Mouse (Mus musculus): Measurements from ENCODE around the gene Rreb1. TPM values are rescaled to one million over a fixed set of nuclear protein-coding genes. Genes with fewer than 3 reads are reported as not detected.

Rreb1 gene
- total and polyA plus RNA-seq, 3 experiments = 8.1 to 34.0 TPM; not detected in 1

GRCm38 (mm10) chr13:37944306-37944705 is 166.1 kb downstream of the Rreb1 start:
- Histone ChIP-seq H3K27ac (ENCODE audit: control insufficient read depth, low read depth, low read length) (no peak overlapping the region), H3K9ac (ENCODE audit: control insufficient read depth, low read depth, low read length, poor library complexity, severe bottlenecking) (no peak overlapping the region), H3K27me3 (ENCODE audit: control insufficient read depth in 1 of 2, insufficient read depth in 2 of 2, low read length in 2 of 2) (no peaks in the 10 kb centered on the region), H3K9me3 (replicated peaks; ENCODE audit: insufficient read depth, low read length) (no peaks in the 10 kb centered on the region), H3K36me3 (ENCODE audit: control insufficient read depth in 1 of 2, insufficient read depth in 2 of 2, low read length in 2 of 2) (peaks cover 0 to 9% of the 10 kb centered on the region in 2 experiments; a peak in 2 of 4 replicates), H3K79me2 (ENCODE audit: control insufficient read depth, insufficient read depth, low read length, poor library complexity) (no peaks in the 10 kb centered on the region), H3K4me1 (ENCODE audit: control insufficient read depth in 1 of 2, insufficient read depth in 2 of 2, low read length in 2 of 2) (no peaks in the 10 kb centered on the region), H3K4me3 (ENCODE audit: control insufficient read depth in 1 of 2, insufficient read depth in 1 of 2, low read depth in 2 of 2, low read length in 2 of 2) (no peak overlapping the region)
- DNase-seq (ENCODE audit: low read depth, low spot score) = peak; percentile 57
- TF ChIP-seq CTCF (IDR thresholded peaks at IDR 0.05 in 2 of 3, conservative IDR thresholded peaks at IDR 0.05 in 1 of 3; ENCODE audit: control insufficient read depth in 1 of 3, insufficient read depth in 1 of 3, low read depth in 2 of 3, low read length in 3 of 3, poor library complexity in 1 of 3, severe bottlenecking in 1 of 3) = peak in 2 of 3 experiments; percentile 58 to 80; a peak in 4 of 6 replicates
- 0 out of 2 replicates have a peak, but pooled peaks have one; percentile 15 for TF ChIP-seq MYC (IDR thresholded peaks at IDR 0.05; ENCODE audit: low read depth, low read length)
- peak; percentile 81 for TF ChIP-seq SMC3 (IDR thresholded peaks at IDR 0.05; ENCODE audit: low read depth, low read length)
- no peak for TF ChIP-seq HCFC1 (IDR thresholded peaks at IDR 0.05; ENCODE audit: low read depth, low read length)
- peak; percentile 77 for TF ChIP-seq ZC3H11A (IDR thresholded peaks at IDR 0.05; ENCODE audit: low read depth, low read length)
- no peak for TF ChIP-seq MEF2A (IDR thresholded peaks at IDR 0.05; ENCODE audit: extremely low read depth, insufficient replicate concordance, low read depth, low read length, poor library complexity, severe bottlenecking)
- TF ChIP-seq MXI1 (IDR thresholded peaks at IDR 0.05; ENCODE audit: low read depth, low read length) = no peak
- TF ChIP-seq JUND (IDR thresholded peaks at IDR 0.05; ENCODE audit: low read depth, low read length) = 0 out of 2 replicates have a peak, but pooled peaks have one; percentile 21
- TF ChIP-seq NRF1 (IDR thresholded peaks at IDR 0.05; ENCODE audit: insufficient read depth, low read depth, low read length, poor library complexity, severe bottlenecking) = no peak
- TF ChIP-seq POLR2A (IDR thresholded peaks at IDR 0.05; ENCODE audit: control insufficient read depth in 1 of 2, insufficient read depth in 1 of 2, low read depth in 1 of 2, low read length in 2 of 2, poor library complexity in 1 of 2) = no peak
- peak; percentile 87 for TF ChIP-seq RAD21 (IDR thresholded peaks at IDR 0.05; ENCODE audit: low read depth, low read length)
- TF ChIP-seq EP300 (IDR thresholded peaks at IDR 0.05; ENCODE audit: low read depth in 1 of 2, low read length in 2 of 2) = no peak
- no peak for TF ChIP-seq USF1 (IDR thresholded peaks at IDR 0.05; ENCODE audit: low read depth, low read length)
- no peak for TF ChIP-seq GATA1 (IDR thresholded peaks at IDR 0.05; ENCODE audit: low read depth, low read length)
- TF ChIP-seq TCF12 (IDR thresholded peaks at IDR 0.05; ENCODE audit: low read depth, low read length) = no peak
- TF ChIP-seq ELF1 (IDR thresholded peaks at IDR 0.05; ENCODE audit: low read depth, low read length) = no peak

- no peak overlapping the region for H3K4me3 ChIP-seq (ENCODE audit: control insufficient read depth in 1 of 2, insufficient read depth in 1 of 2, low read depth in 2 of 2, low read length in 2 of 2)
- H3K36me3 ChIP-seq (ENCODE audit: control insufficient read depth in 1 of 2, insufficient read depth in 2 of 2, low read length in 2 of 2) = peaks cover 0 to 13% of the 10 kb centered on the region in 2 experiments; a peak in 2 of 4 replicates
- H3K4me1 ChIP-seq (ENCODE audit: control insufficient read depth in 1 of 2, insufficient read depth in 2 of 2, low read length in 2 of 2) = no peaks in the 10 kb centered on the region
- no peaks in the 10 kb centered on the region for H3K9me3 ChIP-seq (replicated peaks; ENCODE audit: insufficient read depth, low read length)
- no peak for DNase-seq (ENCODE audit: low read depth, low spot score)
- H3K9ac ChIP-seq (ENCODE audit: control insufficient read depth, low read depth, low read length, poor library complexity, severe bottlenecking) = no peak overlapping the region
- TF ChIP-seq ZMIZ1 (IDR thresholded peaks at IDR 0.05; ENCODE audit: low read depth, low read length) (no peak), HCFC1 (IDR thresholded peaks at IDR 0.05; ENCODE audit: low read depth, low read length) (no peak), TAL1 (IDR thresholded peaks at IDR 0.05; ENCODE audit: low read length) (no peak), JUND (IDR thresholded peaks at IDR 0.05; ENCODE audit: low read depth, low read length) (no peak), RCOR1 (IDR thresholded peaks at IDR 0.05; ENCODE audit: low read depth, low read length) (no peak), RAD21 (IDR thresholded peaks at IDR 0.05; ENCODE audit: low read depth, low read length) (no peak), USF2 (IDR thresholded peaks at IDR 0.05; ENCODE audit: borderline replicate concordance in 1 of 2, insufficient read depth in 1 of 2, low read depth in 1 of 2, low read length in 2 of 2) (no peak), TBP (IDR thresholded peaks at IDR 0.05; ENCODE audit: low read depth, low read length) (no peak), ZKSCAN1 (IDR thresholded peaks at IDR 0.05; ENCODE audit: low read depth, low read length) (no peak), EP300 (IDR thresholded peaks at IDR 0.05; ENCODE audit: low read depth in 1 of 2, low read length in 2 of 2) (no peak), NELFE (IDR thresholded peaks at IDR 0.05; ENCODE audit: low read depth, low read length) (no peak), POLR2A (IDR thresholded peaks at IDR 0.05; ENCODE audit: control insufficient read depth in 1 of 2, insufficient read depth in 1 of 2, low read depth in 1 of 2, low read length in 2 of 2, poor library complexity in 1 of 2) (no peak), BHLHE40 (IDR thresholded peaks at IDR 0.05; ENCODE audit: borderline replicate concordance, low read depth, low read length) (no peak)
- no peaks in the 10 kb centered on the region for H3K79me2 ChIP-seq (ENCODE audit: control insufficient read depth, insufficient read depth, low read length, poor library complexity)
- H3K27ac ChIP-seq (ENCODE audit: control insufficient read depth, low read depth, low read length) = no peak overlapping the region
- H3K27me3 ChIP-seq (ENCODE audit: control insufficient read depth in 1 of 2, insufficient read depth in 2 of 2, low read length in 2 of 2) = no peaks in the 10 kb centered on the region
Observed at GRCm38 (mm10) chr13:37945392-37945791, 167.2 kb downstream of the Rreb1 start.
